Mouse (Mus musculus): ENCODE results near the gene Cers2. TPM values are rescaled to one million over a fixed set of nuclear protein-coding genes. Genes with fewer than 3 reads are reported as not detected.

Cers2 gene
- total and polyA plus RNA-seq, 2 experiments from 2014 or later, result 89.4 to 108 TPM

GRCm38 (mm10) chr3:95273471-95273870 lies 41.1 kb upstream of the Cers2 start:
- no peak overlapping the region for H3K4me2 ChIP-seq (ENCODE audit: low read depth, low read length)
- H3K4me1 ChIP-seq (ENCODE audit: control insufficient read depth, insufficient read depth), result peaks cover 18% of the 10 kb centered on the region
- no peak overlapping the region for H3K27ac ChIP-seq (ENCODE audit: low read depth)
- H3K9me3 ChIP-seq (replicated peaks; ENCODE audit: control insufficient read depth, low read length), result no peaks in the 10 kb centered on the region
- TF ChIP-seq EP300 (IDR thresholded peaks at IDR 0.05; ENCODE audit: low read depth) (no peak), CTCF (IDR thresholded peaks at IDR 0.05; ENCODE audit: low read depth) (no peak)
- H3K4me3 ChIP-seq (ENCODE audit: low read depth, low read length), result no peak overlapping the region
- peaks cover 7% of the 10 kb centered on the region for H3K36me3 ChIP-seq (replicated peaks; ENCODE audit: control insufficient read depth, insufficient read depth, low read length)
- no peaks in the 10 kb centered on the region for H3K27me3 ChIP-seq (ENCODE audit: control insufficient read depth, insufficient read depth, low read length)
- no peak for DNase-seq (ENCODE audit: low spot score)
- no peak overlapping the region for H3K9ac ChIP-seq (replicated peaks; ENCODE audit: low read depth, low read length)
- WGBS, result 81% methylated on average over 5 of the region's 5 CpGs
- no peak for ATAC-seq (ENCODE audit: insufficient read depth, low read depth)

DNA sequence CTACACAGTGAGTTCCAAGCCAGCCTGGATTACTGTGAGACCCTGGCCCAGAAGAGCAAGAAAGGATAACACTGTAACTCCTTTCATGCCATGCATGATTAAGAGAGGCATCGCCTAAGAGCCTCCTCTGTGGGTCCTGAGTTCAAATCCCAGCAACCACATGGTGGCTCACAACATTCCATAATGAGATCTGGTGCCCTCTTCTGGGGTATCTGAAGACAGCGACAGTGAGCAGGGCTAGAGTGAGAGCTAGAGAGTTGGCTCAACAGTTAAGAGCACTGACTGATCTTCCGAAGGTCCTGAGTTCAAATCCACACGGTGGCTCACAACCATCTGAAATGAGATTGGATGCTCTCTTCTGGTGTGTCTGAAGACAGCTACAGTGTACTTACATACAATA lies 40.1 kb upstream of the Cers2 start:
- 91% methylated on average over 4 of the region's 4 CpGs for WGBS

DNA sequence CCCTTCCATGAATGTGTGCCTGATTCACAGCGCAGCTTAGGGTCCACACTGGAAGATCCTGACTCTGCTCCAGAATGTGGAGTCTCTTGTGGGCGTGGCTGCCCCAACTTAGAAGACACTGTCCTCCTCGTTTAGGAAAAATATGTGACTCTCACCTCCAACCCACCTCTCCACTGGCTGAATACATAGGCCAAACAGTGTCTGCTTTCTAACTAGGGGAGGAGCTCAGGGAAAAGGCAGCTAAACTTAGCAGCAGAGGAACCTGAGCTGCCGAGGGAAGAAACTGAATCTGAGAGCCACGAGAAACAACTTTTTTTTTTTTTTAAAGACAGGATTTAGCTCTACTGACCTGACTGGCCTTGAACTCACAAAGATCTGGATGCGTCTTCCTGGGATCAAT lies 39.4 kb upstream of the Cers2 start:
- no peak overlapping the region for H3K4me2 ChIP-seq (ENCODE audit: low read depth, low read length)
- no peak for TF ChIP-seq EP300 (IDR thresholded peaks at IDR 0.05; ENCODE audit: low read depth)
- TF ChIP-seq CTCF (IDR thresholded peaks at IDR 0.05; ENCODE audit: low read depth), result no peak
- no peaks in the 10 kb centered on the region for H3K36me3 ChIP-seq (replicated peaks; ENCODE audit: control insufficient read depth, insufficient read depth, low read length)
- H3K27ac ChIP-seq (ENCODE audit: low read depth), result 0 out of 2 replicates have a peak overlapping the region, but pooled peaks have one; percentile 18
- H3K9ac ChIP-seq (replicated peaks; ENCODE audit: low read depth, low read length), result no peak overlapping the region
- no peaks in the 10 kb centered on the region for H3K9me3 ChIP-seq (replicated peaks; ENCODE audit: control insufficient read depth, low read length)
- H3K4me1 ChIP-seq (ENCODE audit: control insufficient read depth, insufficient read depth), result peaks cover 18% of the 10 kb centered on the region
- H3K4me3 ChIP-seq (ENCODE audit: low read depth, low read length), result no peak overlapping the region
- peak; percentile 6 for DNase-seq (ENCODE audit: low spot score)
- ATAC-seq (ENCODE audit: insufficient read depth, low read depth), result no peak
- no peaks in the 10 kb centered on the region for H3K27me3 ChIP-seq (ENCODE audit: control insufficient read depth, insufficient read depth, low read length)
- WGBS, result 48% methylated on average over 6 of the region's 6 CpGs

More for the DNA sequence above, 40.1 kb upstream of the Cers2 start:
- peaks cover 18% of the 10 kb centered on the region for H3K4me1 ChIP-seq (ENCODE audit: control insufficient read depth, insufficient read depth)
- H3K9me3 ChIP-seq (replicated peaks; ENCODE audit: control insufficient read depth, low read length), result no peaks in the 10 kb centered on the region
- H3K36me3 ChIP-seq (replicated peaks; ENCODE audit: control insufficient read depth, insufficient read depth, low read length), result no peaks in the 10 kb centered on the region
- H3K27me3 ChIP-seq (ENCODE audit: control insufficient read depth, insufficient read depth, low read length), result no peaks in the 10 kb centered on the region
- ATAC-seq (ENCODE audit: insufficient read depth, low read depth), result no peak
- DNase-seq (ENCODE audit: low spot score), result no peak
- no peak overlapping the region for H3K9ac ChIP-seq (replicated peaks; ENCODE audit: low read depth, low read length)
- no peak overlapping the region for H3K27ac ChIP-seq (ENCODE audit: low read depth)
- no peak overlapping the region for H3K4me2 ChIP-seq (ENCODE audit: low read depth, low read length)
- no peak for TF ChIP-seq CTCF (IDR thresholded peaks at IDR 0.05; ENCODE audit: low read depth)
- TF ChIP-seq EP300 (IDR thresholded peaks at IDR 0.05; ENCODE audit: low read depth), result no peak
- no peak overlapping the region for H3K4me3 ChIP-seq (ENCODE audit: low read depth, low read length)

DNA sequence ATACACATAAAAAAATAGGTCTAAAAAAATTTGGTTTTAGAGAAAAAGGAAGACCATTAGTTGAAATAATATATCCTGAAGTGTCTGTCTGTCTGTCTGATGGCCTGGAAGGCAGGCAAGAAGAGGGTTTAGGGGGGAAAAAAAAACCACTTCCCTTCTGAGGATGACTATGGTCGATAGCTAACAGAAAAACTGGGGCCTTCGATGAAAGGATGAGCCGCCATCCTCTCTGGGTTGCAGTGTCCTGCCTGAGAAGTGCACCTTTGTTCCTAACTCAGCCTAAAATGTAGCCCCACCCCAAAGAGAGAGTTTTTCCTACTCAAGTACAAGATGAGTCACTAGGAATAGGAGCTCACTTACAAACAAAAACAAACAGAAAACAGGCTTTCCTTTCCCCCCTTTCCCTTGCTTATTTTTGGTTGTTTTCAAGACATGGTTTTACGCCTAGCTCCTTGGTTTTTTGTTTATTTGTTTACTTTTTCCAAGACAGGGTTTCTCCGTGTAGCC lies 38.1 kb upstream of the Cers2 start:
- Histone ChIP-seq H3K4me3 (ENCODE audit: low read depth, low read length) (no peak overlapping the region), H3K4me2 (ENCODE audit: low read depth, low read length) (no peak overlapping the region), H3K9me3 (replicated peaks; ENCODE audit: control insufficient read depth, low read length) (no peaks in the 10 kb centered on the region), H3K4me1 (ENCODE audit: control insufficient read depth, insufficient read depth) (peaks cover 18% of the 10 kb centered on the region), H3K36me3 (replicated peaks; ENCODE audit: control insufficient read depth, insufficient read depth, low read length) (no peaks in the 10 kb centered on the region), H3K9ac (replicated peaks; ENCODE audit: low read depth, low read length) (no peak overlapping the region), H3K27me3 (ENCODE audit: control insufficient read depth, insufficient read depth, low read length) (no peaks in the 10 kb centered on the region), H3K27ac (ENCODE audit: low read depth) (peak overlapping the region; percentile 86)
- DNase-seq (ENCODE audit: low spot score) (no peak), ATAC-seq (ENCODE audit: insufficient read depth, low read depth) (no peak)
- no peak for TF ChIP-seq EP300 (IDR thresholded peaks at IDR 0.05; ENCODE audit: low read depth)
- no peak for TF ChIP-seq CTCF (IDR thresholded peaks at IDR 0.05; ENCODE audit: low read depth)
- 66% methylated on average over 5 of the region's 5 CpGs for WGBS

- H3K27ac ChIP-seq (ENCODE audit: low read depth), result peak overlapping the region; percentile 86
Observed at GRCm38 (mm10) chr3:95277149-95277551, 37.4 kb upstream of the Cers2 start.

GRCm38 (mm10) chr3:95280747-95281146 lies 33.8 kb upstream of the Cers2 start:
- H3K36me3 ChIP-seq (replicated peaks; ENCODE audit: control insufficient read depth, insufficient read depth, low read length), result no peaks in the 10 kb centered on the region
- peaks cover 27% of the 10 kb centered on the region for H3K4me1 ChIP-seq (ENCODE audit: control insufficient read depth, insufficient read depth)
- DNase-seq (ENCODE audit: low spot score) (peak; percentile 66), ATAC-seq (ENCODE audit: insufficient read depth, low read depth) (no peak)
- peak overlapping the region; percentile 96 for H3K27ac ChIP-seq (ENCODE audit: low read depth)
- no peaks in the 10 kb centered on the region for H3K27me3 ChIP-seq (ENCODE audit: control insufficient read depth, insufficient read depth, low read length)
- peak overlapping the region; percentile 65 for H3K4me3 ChIP-seq (ENCODE audit: low read depth, low read length)
- H3K4me2 ChIP-seq (ENCODE audit: low read depth, low read length), result peak overlapping the region; percentile 85
- TF ChIP-seq EP300 (IDR thresholded peaks at IDR 0.05; ENCODE audit: low read depth) (no peak), CTCF (IDR thresholded peaks at IDR 0.05; ENCODE audit: low read depth) (no peak)
- WGBS, result 6% methylated on average over 8 of the region's 8 CpGs
- no peaks in the 10 kb centered on the region for H3K9me3 ChIP-seq (replicated peaks; ENCODE audit: control insufficient read depth, low read length)
- peak overlapping the region; percentile 86 for H3K9ac ChIP-seq (replicated peaks; ENCODE audit: low read depth, low read length)

More at GRCm38 (mm10) chr3:95277149-95277551, 37.4 kb upstream of the Cers2 start:
- Histone ChIP-seq H3K27me3 (ENCODE audit: control insufficient read depth, insufficient read depth, low read length) (no peaks in the 10 kb centered on the region), H3K4me1 (ENCODE audit: control insufficient read depth, insufficient read depth) (peaks cover 18% of the 10 kb centered on the region), H3K4me3 (ENCODE audit: low read depth, low read length) (no peak overlapping the region), H3K9ac (replicated peaks; ENCODE audit: low read depth, low read length) (no peak overlapping the region), H3K9me3 (replicated peaks; ENCODE audit: control insufficient read depth, low read length) (no peaks in the 10 kb centered on the region), H3K36me3 (replicated peaks; ENCODE audit: control insufficient read depth, insufficient read depth, low read length) (no peaks in the 10 kb centered on the region), H3K4me2 (ENCODE audit: low read depth, low read length) (no peak overlapping the region)
- peak; percentile 70 for DNase-seq (ENCODE audit: low spot score)
- peak; percentile 7; the same call in 1 of the 2 replicates for ATAC-seq (ENCODE audit: insufficient read depth, low read depth)
- WGBS, result 10% methylated on average over 1 of the region's 1 CpGs
- TF ChIP-seq EP300 (IDR thresholded peaks at IDR 0.05; ENCODE audit: low read depth) (no peak), CTCF (IDR thresholded peaks at IDR 0.05; ENCODE audit: low read depth) (no peak)
